Mouse (Mus musculus) heart, embryonic 12.5 days (tissue): Measurements from ENCODE around the gene Pde8b. TPM values are rescaled to one million over a fixed set of nuclear protein-coding genes. Genes with fewer than 3 reads are reported as not detected.

Experiments used
- ATAC-seq: fragments of 200-750 bp; cut with Nextera tagmentation; 2 replicates; pipeline ENCODE4 v1.8.0; 2017; ENCODE audit warnings: moderate TSS enrichment, moderate library complexity; ENCODE audit not compliant: insufficient number of reproducible peaks, low FRiP score
- H3K27ac ChIP-seq: fragments of 300-500 bp; sonication (generic); 2 replicates; pipeline ENCODE4 v1.5.1; 2016; ENCODE audit warnings: mild to moderate bottlenecking, moderate library complexity; ENCODE audit not compliant: poor library complexity, severe bottlenecking
- H3K27me3 ChIP-seq: fragments of 300-500 bp; sonication (generic); replicated peaks from 2 replicates; pipeline ENCODE4 v1.6.1; 2016; ENCODE audit warnings: mild to moderate bottlenecking, moderate library complexity
- H3K36me3 ChIP-seq: fragments of 300-500 bp; sonication (generic); 2 replicates; pipeline ENCODE4 v1.6.1; 2016; ENCODE audit warnings: mild to moderate bottlenecking, moderate library complexity
- H3K4me1 ChIP-seq: fragments of 300-500 bp; sonication (generic); replicated peaks from 2 replicates; pipeline ENCODE4 v1.6.1; 2016; ENCODE audit warnings: mild to moderate bottlenecking
- H3K4me2 ChIP-seq: fragments of 300-500 bp; sonication (generic); 2 replicates; pipeline ENCODE4 v1.6.1; 2016; ENCODE audit warnings: mild to moderate bottlenecking, moderate library complexity
- H3K4me3 ChIP-seq: fragments of 300-500 bp; sonication (generic); 2 replicates; pipeline ENCODE4 v1.5.1; 2016; ENCODE audit warnings: mild to moderate bottlenecking
- H3K9ac ChIP-seq: fragments of 300-500 bp; sonication (generic); 2 replicates; pipeline ENCODE4 v1.6.1; 2016; ENCODE audit warnings: mild to moderate bottlenecking, moderate library complexity
- H3K9me3 ChIP-seq: fragments of 300-500 bp; sonication (generic); replicated peaks from 2 replicates; pipeline ENCODE4 v1.6.1; 2016; ENCODE audit warnings: mild to moderate bottlenecking, moderate library complexity
- WGBS: fragments of 180-500 bp; shearing (Covaris S2); methylation state at CpG from one replicate; pipeline ENCODE4 v1.1.7; 2016; 5-methylcytosine and 5-hydroxymethylcytosine counted together
- polyA plus RNA-seq: library from polyadenylated mRNA; unstranded; fragments of >200 nt; fragmentation: Nextera tagmentation; extraction: Ambion mirVana; gene quantifications from 2 replicates; pipeline ENCODE4 v1.2.1, GENCODE M21; 2016

Pde8b gene
- polyA plus RNA-seq, 1 experiment from 2014 or later = 0.57 TPM

- Histone ChIP-seq H3K4me1 (no peaks in the 10 kb centered on the region), H3K9ac (no peak overlapping the region), H3K27me3 (no peaks in the 10 kb centered on the region), H3K4me3 (no peak overlapping the region), H3K36me3 (no peaks in the 10 kb centered on the region), H3K27ac (no peak overlapping the region), H3K9me3 (no peaks in the 10 kb centered on the region), H3K4me2 (no peak overlapping the region)
- WGBS = 63% methylated on average over 4 of the region's 4 CpGs
- ATAC-seq = no peak
Measured at GRCm38 (mm10) chr13:95038200-95038599, 211.9 kb downstream of the Pde8b start.

- Histone ChIP-seq H3K9ac (no peak overlapping the region), H3K27me3 (no peaks in the 10 kb centered on the region), H3K27ac (no peak overlapping the region), H3K9me3 (no peaks in the 10 kb centered on the region), H3K4me2 (no peak overlapping the region), H3K4me1 (0 out of 2 replicates have a peak, but pooled peaks cover 6% of the 10 kb centered on the region), H3K4me3 (no peak overlapping the region), H3K36me3 (no peaks in the 10 kb centered on the region)
- 46% methylated on average over 2 of the region's 2 CpGs for WGBS
- no peak for ATAC-seq
Measured at GRCm38 (mm10) chr13:95034715-95035114, 215.4 kb downstream of the Pde8b start.

- ATAC-seq = no peak
- no peaks in the 10 kb centered on the region for H3K27me3 ChIP-seq
- WGBS = 82% methylated on average over 9 of the region's 9 CpGs
- H3K27ac ChIP-seq = no peak overlapping the region
- H3K9ac ChIP-seq = no peak overlapping the region
- no peak overlapping the region for H3K4me3 ChIP-seq
- no peaks in the 10 kb centered on the region for H3K36me3 ChIP-seq
- H3K4me2 ChIP-seq = no peak overlapping the region
- no peaks in the 10 kb centered on the region for H3K9me3 ChIP-seq
- 0 out of 2 replicates have a peak, but pooled peaks cover 6% of the 10 kb centered on the region for H3K4me1 ChIP-seq
Measured at GRCm38 (mm10) chr13:95034094-95034493, 216.0 kb downstream of the Pde8b start.

- Histone ChIP-seq H3K36me3 (peaks cover 9% of the 10 kb centered on the region; the same call in 1 of the 2 replicates), H3K9ac (no peak overlapping the region), H3K4me3 (no peak overlapping the region), H3K4me1 (0 out of 2 replicates have a peak, but pooled peaks cover 6% of the 10 kb centered on the region), H3K27ac (no peak overlapping the region), H3K4me2 (no peak overlapping the region), H3K27me3 (no peaks in the 10 kb centered on the region), H3K9me3 (peaks cover 7% of the 10 kb centered on the region; the same call in 1 of the 2 replicates)
- 64% methylated on average over 6 of the region's 6 CpGs for WGBS
- no peak for ATAC-seq
Measured at GRCm38 (mm10) chr13:95032973-95033372, 217.2 kb downstream of the Pde8b start.

- H3K4me2 ChIP-seq = no peak overlapping the region; the same call in 1 of the 2 replicates
- no peaks in the 10 kb centered on the region for H3K27me3 ChIP-seq
Measured at GRCm38 (mm10) chr13:95032127-95032831, 217.9 kb downstream of the Pde8b start.

GRCm38 (mm10) chr13:95030828-95031227, 219.3 kb downstream of the Pde8b start:
- Histone ChIP-seq H3K9ac (no peak overlapping the region), H3K36me3 (peaks cover 16% of the 10 kb centered on the region; the same call in 1 of the 2 replicates), H3K9me3 (peaks cover 7% of the 10 kb centered on the region; the same call in 1 of the 2 replicates), H3K4me2 (no peak overlapping the region), H3K4me3 (no peak overlapping the region), H3K27me3 (no peaks in the 10 kb centered on the region), H3K4me1 (0 out of 2 replicates have a peak, but pooled peaks cover 6% of the 10 kb centered on the region), H3K27ac (no peak overlapping the region)
- 86% methylated on average over 6 of the region's 6 CpGs for WGBS
- ATAC-seq = no peak

More at GRCm38 (mm10) chr13:95032127-95032831, 217.9 kb downstream of the Pde8b start:
- Histone ChIP-seq H3K36me3 (peaks cover 13% of the 10 kb centered on the region; the same call in 1 of the 2 replicates), H3K9me3 (peaks cover 7% of the 10 kb centered on the region; the same call in 1 of the 2 replicates), H3K27ac (no peak overlapping the region), H3K4me3 (no peak overlapping the region), H3K4me1 (0 out of 2 replicates have a peak, but pooled peaks cover 6% of the 10 kb centered on the region), H3K9ac (no peak overlapping the region)
- 69% methylated on average over 17 of the region's 17 CpGs for WGBS
- ATAC-seq = no peak

- H3K4me1 ChIP-seq = no peaks in the 10 kb centered on the region
- no peak overlapping the region for H3K4me3 ChIP-seq
- no peak overlapping the region for H3K4me2 ChIP-seq
- no peak for ATAC-seq
- H3K36me3 ChIP-seq = peaks cover 19% of the 10 kb centered on the region
- no peaks in the 10 kb centered on the region for H3K9me3 ChIP-seq
- no peak overlapping the region for H3K9ac ChIP-seq
- no peaks in the 10 kb centered on the region for H3K27me3 ChIP-seq
- no peak overlapping the region for H3K27ac ChIP-seq
- WGBS = 85% methylated on average over 6 of the region's 6 CpGs
Measured at GRCm38 (mm10) chr13:95020216-95020615, 229.9 kb downstream of the Pde8b start.

GRCm38 (mm10) chr13:95019345-95019744, 230.8 kb downstream of the Pde8b start:
- no peak for ATAC-seq

GRCm38 (mm10) chr13:95017916-95018315, 232.2 kb downstream of the Pde8b start:
- ATAC-seq = no peak
- WGBS = 17% methylated on average over 9 of the region's 9 CpGs

More at GRCm38 (mm10) chr13:95019345-95019744, 230.8 kb downstream of the Pde8b start:
- H3K9me3 ChIP-seq = no peaks in the 10 kb centered on the region
- 73% methylated on average over 6 of the region's 6 CpGs for WGBS
- no peaks in the 10 kb centered on the region for H3K4me1 ChIP-seq
- no peak overlapping the region for H3K4me3 ChIP-seq
- no peaks in the 10 kb centered on the region for H3K27me3 ChIP-seq
- peaks cover 19% of the 10 kb centered on the region for H3K36me3 ChIP-seq
- H3K4me2 ChIP-seq = no peak overlapping the region
- H3K27ac ChIP-seq = no peak overlapping the region
- no peak overlapping the region for H3K9ac ChIP-seq

GRCm38 (mm10) chr13:95017278-95017677, 232.9 kb downstream of the Pde8b start:
- WGBS = 85% methylated on average over 6 of the region's 6 CpGs
- Histone ChIP-seq H3K4me1 (no peaks in the 10 kb centered on the region), H3K4me3 (no peak overlapping the region)

More at GRCm38 (mm10) chr13:95017916-95018315, 232.2 kb downstream of the Pde8b start:
- Histone ChIP-seq H3K9me3 (no peaks in the 10 kb centered on the region), H3K4me3 (no peak overlapping the region), H3K36me3 (peaks cover 20% of the 10 kb centered on the region), H3K27me3 (no peaks in the 10 kb centered on the region), H3K27ac (no peak overlapping the region), H3K4me2 (no peak overlapping the region), H3K4me1 (no peaks in the 10 kb centered on the region), H3K9ac (no peak overlapping the region)

GRCm38 (mm10) chr13:95011546-95012257, 238.4 kb downstream of the Pde8b start:
- Histone ChIP-seq H3K4me3 (no peak overlapping the region), H3K9me3 (no peaks in the 10 kb centered on the region), H3K4me1 (peaks cover 5% of the 10 kb centered on the region; the same call in 1 of the 2 replicates), H3K36me3 (peaks cover 12% of the 10 kb centered on the region; the same call in 1 of the 2 replicates), H3K9ac (no peak overlapping the region), H3K27me3 (no peaks in the 10 kb centered on the region), H3K27ac (no peak overlapping the region), H3K4me2 (no peak overlapping the region)
- WGBS = 77% methylated on average over 7 of the region's 7 CpGs
- ATAC-seq = no peak

More at GRCm38 (mm10) chr13:95017278-95017677, 232.9 kb downstream of the Pde8b start:
- Histone ChIP-seq H3K9ac (no peak overlapping the region), H3K27me3 (no peaks in the 10 kb centered on the region), H3K36me3 (peaks cover 21% of the 10 kb centered on the region), H3K27ac (no peak overlapping the region), H3K9me3 (no peaks in the 10 kb centered on the region), H3K4me2 (no peak overlapping the region)
- no peak for ATAC-seq
